Mouse (Mus musculus) heart, adult 9 months (tissue): Measurements from ENCODE around the gene Ube2g2.

Source experiments
- DNase-seq, 2 experiments: peaks; one replicate each; pipeline ENCODE4 v3.0.0; 2022; ENCODE audit warnings: low spot score in 2 of 2

The Ube2g2 gene

DNA sequence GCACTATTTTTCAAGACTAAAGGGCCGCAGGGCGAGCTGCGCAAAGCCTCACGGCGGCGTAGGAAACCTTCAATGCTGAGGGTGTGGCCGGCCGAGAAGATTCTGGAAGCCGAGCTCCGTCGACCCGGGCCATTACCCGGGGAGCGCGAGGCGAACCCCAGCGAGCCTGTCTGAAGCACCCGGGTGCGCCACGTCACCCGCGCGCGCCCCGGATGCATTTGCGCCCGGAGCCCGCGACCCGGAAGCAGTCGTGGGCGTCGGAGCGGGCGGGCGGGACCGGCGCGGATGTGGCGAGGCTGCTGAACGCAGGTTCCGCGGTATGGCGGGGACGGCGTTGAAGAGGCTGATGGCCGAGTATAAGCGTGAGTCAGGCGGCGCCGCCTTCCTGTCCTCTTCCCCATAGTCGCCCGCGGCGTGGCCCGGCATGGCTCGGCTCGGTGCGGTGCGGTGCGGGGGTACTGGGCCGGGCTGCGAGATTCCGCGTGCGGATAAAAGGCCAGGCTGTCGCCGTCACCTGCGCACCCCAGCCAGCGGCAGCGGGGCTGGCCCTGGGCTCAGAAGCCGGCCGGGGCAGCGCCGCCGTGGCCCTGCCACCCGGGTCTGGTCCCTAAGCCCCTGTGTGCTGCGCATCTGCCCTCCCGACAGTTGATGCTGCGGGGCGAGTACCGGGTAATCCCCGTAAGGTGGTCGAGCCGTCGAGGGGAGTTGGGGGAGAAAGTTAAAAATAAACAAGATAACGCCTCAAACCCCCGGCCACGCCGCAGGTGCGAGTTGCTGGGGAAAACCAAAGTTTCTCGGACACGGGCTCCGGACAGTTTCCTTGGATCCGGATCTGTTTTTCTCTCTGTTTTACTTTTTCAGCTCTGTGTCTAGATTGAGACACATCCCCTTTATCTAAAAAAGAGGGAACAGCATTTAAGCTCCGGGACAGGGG lies at the start of gene Ube2g2:
TSS of gene Ube2g2 (plus strand) at position 221 of the 934 bp plus-strand sequence.
- peak; percentile 93 for DNase-seq

- DNase-seq, result no peak
Measured at GRCm38 (mm10) chr10:77573162-77573561, 48.9 kb upstream of the Ube2g2 start.

DNA sequence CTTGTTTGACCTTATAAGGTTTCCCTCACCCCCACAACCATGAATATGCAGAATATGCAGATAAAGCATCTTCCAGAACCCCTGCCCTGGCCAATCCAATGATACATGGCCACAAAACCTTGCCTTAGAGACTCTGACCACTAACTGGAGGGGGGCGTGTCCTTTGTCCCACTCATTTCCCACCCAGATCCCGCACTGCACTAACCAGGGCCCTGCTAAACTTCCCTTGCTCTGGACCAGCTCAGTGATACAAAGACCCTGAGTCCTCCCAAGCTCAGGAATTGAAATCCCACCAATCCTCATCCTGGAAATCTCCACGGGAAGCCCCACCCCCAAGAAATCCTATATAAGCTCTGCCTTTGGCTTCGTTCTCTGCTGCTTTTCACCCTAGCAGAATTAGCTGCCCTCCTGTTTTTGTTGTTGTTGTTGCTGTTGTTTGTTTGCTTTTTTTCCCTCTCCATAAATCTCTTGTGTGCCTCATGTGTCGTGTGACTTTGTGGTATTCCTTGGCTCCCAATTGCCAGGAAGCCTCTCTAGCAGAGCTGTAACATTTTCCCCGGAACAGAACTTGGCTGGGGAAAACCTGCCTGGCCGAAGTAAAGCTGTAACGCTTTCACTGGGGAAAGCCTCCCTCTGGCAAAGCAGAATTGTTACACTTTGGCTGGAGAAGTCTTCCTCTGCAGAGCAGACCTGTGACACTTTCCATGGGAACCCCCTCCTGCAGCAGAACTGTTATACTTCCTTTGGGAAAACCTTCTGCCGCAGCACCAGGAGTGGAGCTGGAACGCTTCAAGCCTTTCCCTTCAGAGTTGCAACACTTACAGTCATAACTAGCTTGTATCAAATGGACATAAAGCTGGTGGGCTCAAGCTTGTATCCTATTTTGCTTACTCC lies 41.8 kb upstream of the Ube2g2 start:
- peak; percentile 26 to 32 for DNase-seq

GRCm38 (mm10) chr10:77581023-77581407 lies 41.1 kb upstream of the Ube2g2 start:
- DNase-seq, result no peak

GRCm38 (mm10) chr10:77581408-77582284 lies 40.4 kb upstream of the Ube2g2 start, which contains the start of gene Pttg1ip:
TSS of gene Pttg1ip (plus strand) at chr10:77581720.
- peak; percentile 96 to 97 for DNase-seq

GRCm38 (mm10) chr10:77582285-77582618 lies 39.8 kb upstream of the Ube2g2 start:
- DNase-seq, result no peak

- DNase-seq, result peak; percentile 59 to 62
Measured at GRCm38 (mm10) chr10:77583795-77584422, 38.2 kb upstream of the Ube2g2 start.

GRCm38 (mm10) chr10:77586637-77587036 lies 35.4 kb upstream of the Ube2g2 start:
- no peak for DNase-seq

GRCm38 (mm10) chr10:77587091-77587775 lies 34.8 kb upstream of the Ube2g2 start:
- DNase-seq, result no peak

DNA sequence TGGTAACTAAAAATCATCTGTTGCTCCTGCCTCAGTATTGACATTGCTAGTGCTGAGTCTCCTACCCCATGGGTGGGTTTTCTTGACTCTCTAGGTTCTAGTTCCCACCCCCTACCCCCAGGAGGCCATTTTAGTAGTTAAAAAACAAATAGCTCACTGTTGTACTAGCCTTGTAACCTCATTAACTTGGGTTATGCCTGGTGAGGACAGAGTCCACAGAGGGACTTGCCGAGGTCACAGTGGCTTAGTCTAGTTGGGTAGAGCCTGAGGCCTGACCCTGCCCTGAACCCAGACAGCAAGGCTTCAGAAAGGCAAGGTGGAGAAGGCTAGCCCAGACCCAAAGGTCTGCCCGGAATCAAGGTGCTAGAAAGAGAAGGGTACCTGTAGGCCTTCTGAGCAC lies 34.0 kb upstream of the Ube2g2 start:
- DNase-seq, result no peak

GRCm38 (mm10) chr10:77589117-77589516 lies 33.0 kb upstream of the Ube2g2 start:
- DNase-seq, result no peak

- DNase-seq, result no peak
Measured at GRCm38 (mm10) chr10:77589749-77590148, 32.3 kb upstream of the Ube2g2 start.

DNA sequence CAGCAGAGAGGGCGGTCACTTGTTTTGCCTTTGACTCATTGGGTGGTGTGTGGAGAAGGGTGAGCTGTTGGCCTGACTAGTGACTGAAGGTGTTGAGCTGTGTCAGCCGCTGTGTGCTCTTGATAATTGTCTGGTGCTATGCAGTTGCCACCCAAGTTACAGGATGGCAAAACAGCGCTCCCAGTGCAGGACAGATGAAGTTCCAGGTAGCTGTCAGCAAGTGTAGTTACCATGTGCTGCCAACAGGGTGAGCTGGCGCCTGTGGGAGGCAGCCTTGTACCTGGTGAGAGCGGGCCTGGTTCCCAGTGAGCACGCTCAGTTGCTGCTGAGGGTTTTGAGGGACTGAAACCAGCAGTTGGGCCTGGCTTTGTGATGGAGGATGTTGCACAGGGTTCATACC lies 31.3 kb upstream of the Ube2g2 start:
- DNase-seq, result peak in 1 of 2 experiments; percentile 25

DNA sequence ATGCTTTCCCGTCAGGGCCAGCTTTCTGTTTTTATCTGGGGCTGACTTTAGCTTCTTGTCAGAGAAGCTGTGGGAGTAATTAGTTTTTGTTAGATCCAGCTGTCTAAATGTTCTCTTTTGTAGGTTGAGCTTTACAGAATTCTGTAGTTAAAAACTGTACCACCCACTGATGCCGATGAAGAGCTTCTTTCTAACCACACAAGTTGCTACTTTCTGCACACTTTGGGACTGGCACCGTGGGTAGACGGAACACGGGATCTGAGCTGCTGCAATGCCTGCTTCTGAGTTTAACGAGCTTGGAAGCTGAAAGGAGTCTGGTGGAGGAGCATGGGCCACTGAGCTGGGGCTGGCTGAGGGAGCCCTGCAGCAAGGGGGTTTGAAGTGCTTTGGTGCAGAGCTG lies 30.5 kb upstream of the Ube2g2 start:
- no peak for DNase-seq

DNA sequence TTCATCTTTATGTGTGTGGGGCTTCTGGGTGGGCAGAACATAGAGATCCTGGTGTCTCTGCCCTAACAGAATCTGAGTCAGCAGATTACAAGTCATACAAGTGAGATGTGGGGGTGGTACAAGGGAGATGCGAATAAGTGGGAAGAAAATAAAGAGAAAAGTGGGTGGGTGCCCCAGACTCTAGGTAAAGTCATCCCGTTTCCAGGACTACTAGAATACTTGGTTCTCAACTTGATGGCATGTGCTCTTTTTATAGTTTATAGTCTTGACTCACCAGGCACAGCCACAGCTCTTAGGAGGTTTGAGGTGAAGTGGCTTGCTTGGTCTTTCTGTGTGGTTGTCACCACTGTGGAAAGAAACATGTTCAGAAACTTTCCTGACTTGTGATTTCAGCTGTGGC lies 26.0 kb upstream of the Ube2g2 start:
- no peak for DNase-seq

DNA sequence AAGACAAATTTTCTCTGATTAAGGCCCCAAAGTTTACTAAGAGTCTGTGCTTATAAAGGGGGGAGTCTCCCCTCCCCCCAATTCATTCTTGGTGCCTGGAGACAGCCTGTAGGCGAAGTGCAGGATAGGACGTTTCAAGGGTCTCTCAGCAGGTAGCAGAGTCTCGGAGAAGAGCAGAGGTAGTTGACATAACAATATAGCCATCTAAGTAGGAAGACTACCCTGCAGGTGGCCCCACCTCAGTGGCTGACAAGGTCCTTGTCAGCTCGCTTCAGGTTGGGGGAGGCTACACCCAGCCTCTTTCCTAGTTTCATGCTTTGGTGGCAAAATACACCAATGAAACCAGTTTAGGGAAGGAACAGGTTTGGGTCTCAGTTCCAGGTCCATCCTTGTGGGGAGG lies 19.1 kb upstream of the Ube2g2 start:
- DNase-seq, result no peak

- DNase-seq, result no peak
Measured at GRCm38 (mm10) chr10:77604111-77604510, 18.0 kb upstream of the Ube2g2 start.

GRCm38 (mm10) chr10:77604958-77605357 lies 17.1 kb upstream of the Ube2g2 start:
- no peak for DNase-seq

- DNase-seq, result no peak
Measured at GRCm38 (mm10) chr10:77605368-77605767, 16.7 kb upstream of the Ube2g2 start.
